Mouse (Mus musculus) limb, embryonic 10.5 days (tissue): ENCODE data around the gene L2hgdh. TPM values are rescaled to one million over a fixed set of nuclear protein-coding genes. Genes with fewer than 3 reads are reported as not detected.

ENCODE experiments used
- DNase-seq: peaks from one replicate; pipeline ENCODE4 v3.0.0-alpha.2; 2017; ENCODE audit warnings: low spot score
- H3K27ac ChIP-seq: fragments of 300-500 bp; sonication (generic); 2 replicates; pipeline ENCODE4 v1.5.1; 2016; ENCODE audit warnings: mild to moderate bottlenecking
- H3K27me3 ChIP-seq: fragments of 300-500 bp; sonication (generic); 2 replicates; pipeline ENCODE4 v1.6.1; 2016; ENCODE audit warnings: low read depth, mild to moderate bottlenecking; ENCODE audit not compliant: poor library complexity, severe bottlenecking
- H3K36me3 ChIP-seq: fragments of 300-500 bp; sonication (generic); 2 replicates; pipeline ENCODE4 v1.6.1; 2016; ENCODE audit warnings: mild to moderate bottlenecking, moderate library complexity
- H3K4me1 ChIP-seq: fragments of 300-500 bp; sonication (generic); 2 replicates; pipeline ENCODE4 v1.6.1; 2016
- H3K4me3 ChIP-seq: fragments of 300-500 bp; sonication (generic); 2 replicates; pipeline ENCODE4 v1.5.1; 2016; ENCODE audit warnings: mild to moderate bottlenecking, moderate library complexity
- H3K9me3 ChIP-seq: fragments of 300-500 bp; sonication (generic); replicated peaks from 2 replicates; pipeline ENCODE4 v1.6.1; 2016; ENCODE audit warnings: mild to moderate bottlenecking
- WGBS: fragments of 180-500 bp; shearing (Covaris S2); methylation state at CpG from one replicate; pipeline ENCODE4 v1.1.7; 2016; 5-methylcytosine and 5-hydroxymethylcytosine counted together
- polyA plus RNA-seq: library from polyadenylated mRNA; unstranded; fragments of >200 nt; fragmentation: Nextera tagmentation; extraction: Ambion mirVana; gene quantifications from 2 replicates; pipeline ENCODE4 v1.2.1, GENCODE M21; 2016

The L2hgdh gene
- polyA plus RNA-seq, 1 experiment from 2014 or later: 22.7 TPM

- Histone ChIP-seq H3K36me3 (no peaks in the 10 kb centered on the region), H3K4me1 (peaks cover 39% of the 10 kb centered on the region), H3K27me3 (no peaks in the 10 kb centered on the region), H3K27ac (no peak overlapping the region), H3K4me3 (no peak overlapping the region), H3K9me3 (no peaks in the 10 kb centered on the region)
- WGBS: 81% methylated on average over 5 of the region's 5 CpGs
- no peak for DNase-seq
These were observed 31.3 kb upstream of the L2hgdh start for GRCm38 (mm10) chr12:69756015-69756414.

- Histone ChIP-seq H3K27ac (no peak overlapping the region), H3K36me3 (no peaks in the 10 kb centered on the region), H3K4me3 (no peak overlapping the region), H3K9me3 (no peaks in the 10 kb centered on the region), H3K4me1 (peaks cover 28% of the 10 kb centered on the region), H3K27me3 (no peaks in the 10 kb centered on the region)
- WGBS: 86% methylated on average over 5 of the region's 5 CpGs
- DNase-seq: no peak
These were observed 29.3 kb upstream of the L2hgdh start for GRCm38 (mm10) chr12:69753936-69754335.

- peak; percentile 53 for DNase-seq
- Histone ChIP-seq H3K9me3 (no peaks in the 10 kb centered on the region), H3K36me3 (no peaks in the 10 kb centered on the region), H3K4me3 (no peak overlapping the region), H3K27me3 (no peaks in the 10 kb centered on the region), H3K4me1 (peaks cover 14% of the 10 kb centered on the region), H3K27ac (peak overlapping the region; percentile 65)
- 33% methylated on average over 10 of the region's 10 CpGs for WGBS
These were observed 27.2 kb upstream of the L2hgdh start for GRCm38 (mm10) chr12:69751864-69752341.

- no peak overlapping the region for H3K27ac ChIP-seq
- peaks cover 3% of the 10 kb centered on the region; the same call in 1 of the 2 replicates for H3K4me1 ChIP-seq
- no peaks in the 10 kb centered on the region for H3K9me3 ChIP-seq
- DNase-seq: no peak
- no peak overlapping the region for H3K4me3 ChIP-seq
- 92% methylated on average over 5 of the region's 5 CpGs for WGBS
- H3K27me3 ChIP-seq: no peaks in the 10 kb centered on the region
- H3K36me3 ChIP-seq: 0 out of 2 replicates have a peak, but pooled peaks cover 3% of the 10 kb centered on the region
These were observed 19.5 kb upstream of the L2hgdh start for GRCm38 (mm10) chr12:69744138-69744537.

GRCm38 (mm10) chr12:69741965-69742364 lies 17.3 kb upstream of the L2hgdh start:
- Histone ChIP-seq H3K4me3 (no peak overlapping the region), H3K9me3 (no peaks in the 10 kb centered on the region), H3K36me3 (0 out of 2 replicates have a peak, but pooled peaks cover 3% of the 10 kb centered on the region), H3K27ac (no peak overlapping the region), H3K4me1 (peaks cover 3% of the 10 kb centered on the region; the same call in 1 of the 2 replicates), H3K27me3 (no peaks in the 10 kb centered on the region)
- WGBS: 80% methylated on average over 5 of the region's 5 CpGs
- no peak for DNase-seq

- Histone ChIP-seq H3K9me3 (no peaks in the 10 kb centered on the region), H3K27ac (no peak overlapping the region), H3K4me3 (no peak overlapping the region), H3K27me3 (no peaks in the 10 kb centered on the region), H3K4me1 (no peaks in the 10 kb centered on the region), H3K36me3 (no peaks in the 10 kb centered on the region)
- DNase-seq: no peak
- 88% methylated on average over 3 of the region's 3 CpGs for WGBS
These were observed 9.2 kb upstream of the L2hgdh start for GRCm38 (mm10) chr12:69733923-69734322.

- no peaks in the 10 kb centered on the region for H3K27me3 ChIP-seq
- 30% methylated on average over 2 of the region's 2 CpGs for WGBS
- no peaks in the 10 kb centered on the region for H3K4me1 ChIP-seq
- no peaks in the 10 kb centered on the region for H3K36me3 ChIP-seq
- H3K9me3 ChIP-seq: no peaks in the 10 kb centered on the region
- H3K4me3 ChIP-seq: no peak overlapping the region
- H3K27ac ChIP-seq: no peak overlapping the region
- no peak for DNase-seq
These were observed 8.8 kb upstream of the L2hgdh start for GRCm38 (mm10) chr12:69733518-69733917.

- DNase-seq: no peak
- no peaks in the 10 kb centered on the region for H3K27me3 ChIP-seq
- H3K4me3 ChIP-seq: no peak overlapping the region
- 47% methylated on average over 5 of the region's 5 CpGs for WGBS
- no peaks in the 10 kb centered on the region for H3K4me1 ChIP-seq
- H3K9me3 ChIP-seq: no peaks in the 10 kb centered on the region
- H3K27ac ChIP-seq: no peak overlapping the region
- H3K36me3 ChIP-seq: no peaks in the 10 kb centered on the region
These were observed 7.5 kb upstream of the L2hgdh start for GRCm38 (mm10) chr12:69732221-69732620.

- H3K36me3 ChIP-seq: no peaks in the 10 kb centered on the region
- WGBS: 73% methylated on average over 1 of the region's 1 CpGs
- H3K4me3 ChIP-seq: no peak overlapping the region
- H3K9me3 ChIP-seq: no peaks in the 10 kb centered on the region
- H3K27ac ChIP-seq: no peak overlapping the region
- DNase-seq: no peak
- no peaks in the 10 kb centered on the region for H3K27me3 ChIP-seq
- peaks cover 4% of the 10 kb centered on the region for H3K4me1 ChIP-seq
These were observed 5.6 kb upstream of the L2hgdh start for GRCm38 (mm10) chr12:69730306-69730705.

- no peak for DNase-seq
- Histone ChIP-seq H3K36me3 (no peaks in the 10 kb centered on the region), H3K27ac (no peak overlapping the region), H3K9me3 (no peaks in the 10 kb centered on the region), H3K27me3 (no peaks in the 10 kb centered on the region), H3K4me1 (peaks cover 10% of the 10 kb centered on the region), H3K4me3 (no peak overlapping the region)
- 89% methylated on average over 1 of the region's 1 CpGs for WGBS
These were observed 4.6 kb upstream of the L2hgdh start for GRCm38 (mm10) chr12:69729246-69729645.

GRCm38 (mm10) chr12:69724018-69724710 lies 509 bp downstream of the L2hgdh start:
- Histone ChIP-seq H3K4me3 (peak overlapping the region; percentile 80), H3K9me3 (peaks cover 7% of the 10 kb centered on the region; the same call in 1 of the 2 replicates), H3K4me1 (peaks cover 19% of the 10 kb centered on the region), H3K36me3 (peaks cover 29% of the 10 kb centered on the region), H3K27ac (peak overlapping the region; percentile 89), H3K27me3 (no peaks in the 10 kb centered on the region)
- WGBS: 2% methylated on average over 24 of the region's 24 CpGs
- DNase-seq: no peak

GRCm38 (mm10) chr12:69723376-69723775 lies 1.3 kb downstream of the L2hgdh start:
- Histone ChIP-seq H3K4me3 (peak overlapping the region; percentile 80), H3K36me3 (peaks cover 37% of the 10 kb centered on the region), H3K4me1 (peaks cover 19% of the 10 kb centered on the region), H3K27me3 (no peaks in the 10 kb centered on the region), H3K9me3 (peaks cover 8% of the 10 kb centered on the region; the same call in 1 of the 2 replicates), H3K27ac (no peak overlapping the region)
- DNase-seq: no peak
- 69% methylated on average over 2 of the region's 2 CpGs for WGBS

- Histone ChIP-seq H3K27me3 (no peaks in the 10 kb centered on the region), H3K9me3 (peaks cover 8% of the 10 kb centered on the region; the same call in 1 of the 2 replicates), H3K4me3 (no peak overlapping the region), H3K4me1 (peaks cover 19% of the 10 kb centered on the region), H3K36me3 (peaks cover 41% of the 10 kb centered on the region), H3K27ac (no peak overlapping the region)
- WGBS: 89% methylated on average over 3 of the region's 3 CpGs
- no peak for DNase-seq
These were observed 1.8 kb downstream of the L2hgdh start for GRCm38 (mm10) chr12:69722857-69723256.
